Mouse (Mus musculus) neural tube, embryonic 15.5 days (tissue): ENCODE results near the gene Pnpla7. TPM values are rescaled to one million over a fixed set of nuclear protein-coding genes. Genes with fewer than 3 reads are reported as not detected.
"Not testable (repeated sequence)": the region's sequence is repeated elsewhere in the genome, so short reads cannot be mapped to it uniquely, and the experiment has no call there.

Experiments used
- ATAC-seq: fragments of 200-750 bp; cut with Nextera tagmentation; 2 replicates; pipeline ENCODE4 v1.8.0; 2017; ENCODE audit warnings: mild to moderate bottlenecking, moderate TSS enrichment, moderate library complexity; ENCODE audit not compliant: low FRiP score
- H3K27ac ChIP-seq: fragments of 300-500 bp; sonication (generic); replicated peaks from 2 replicates; pipeline ENCODE4 v1.5.1; 2015; ENCODE audit warnings: mild to moderate bottlenecking, inconsistent platforms
- H3K27me3 ChIP-seq: fragments of 300-500 bp; sonication (generic); replicated peaks from 2 replicates; pipeline ENCODE4 v1.6.1; 2015; ENCODE audit warnings: inconsistent platforms
- H3K36me3 ChIP-seq: fragments of 300-500 bp; sonication (generic); 2 replicates; pipeline ENCODE4 v1.6.1; 2015; ENCODE audit warnings: inconsistent platforms
- H3K4me1 ChIP-seq: fragments of 300-500 bp; sonication (generic); 2 replicates; pipeline ENCODE4 v1.6.1; 2015; ENCODE audit warnings: inconsistent platforms
- H3K4me2 ChIP-seq: fragments of 300-500 bp; sonication (generic); 2 replicates; pipeline ENCODE4 v1.6.1; 2015; ENCODE audit warnings: inconsistent platforms, mild to moderate bottlenecking, moderate library complexity
- H3K4me3 ChIP-seq: fragments of 300-500 bp; sonication (generic); replicated peaks from 2 replicates; pipeline ENCODE4 v1.5.1; 2015; ENCODE audit warnings: mild to moderate bottlenecking, inconsistent platforms
- H3K9ac ChIP-seq: fragments of 300-500 bp; sonication (generic); replicated peaks from 2 replicates; pipeline ENCODE4 v1.6.1; 2015; ENCODE audit warnings: mild to moderate bottlenecking, inconsistent platforms
- H3K9me3 ChIP-seq: fragments of 300-500 bp; sonication (generic); replicated peaks from 2 replicates; pipeline ENCODE4 v1.6.1; 2016; ENCODE audit warnings: inconsistent platforms
- WGBS: fragments of 180-500 bp; shearing (Covaris S2); methylation state at CpG from one replicate; pipeline ENCODE4 v1.1.7; 2015; ENCODE audit warnings: mixed read lengths; 5-methylcytosine and 5-hydroxymethylcytosine counted together
- polyA plus RNA-seq: library from polyadenylated mRNA; unstranded; fragments of >200 nt; fragmentation: Nextera tagmentation; extraction: Ambion mirVana; gene quantifications from 2 replicates; pipeline ENCODE4 v1.2.1, GENCODE M21; 2015

Gene Pnpla7
- polyA plus RNA-seq = 2.8 and 5.0 TPM in 2 replicates

GRCm38 (mm10) chr2:24975704-24976297 lies at the start of gene Pnpla7:
Pnpla7 (plus strand) TSS chr2:24976033.
- ATAC-seq = peak; percentile 26
- peak within 1 kb of the TSS; percentile 85 for H3K4me3 ChIP-seq
- WGBS = 2% methylated on average over 16 of the region's 16 CpGs
- H3K9me3 ChIP-seq = no peaks in the 10 kb centered on the region
- peak within 1 kb of the TSS; percentile 98 for H3K4me2 ChIP-seq
- no peaks in the 10 kb centered on the region for H3K27me3 ChIP-seq
- peak within 1 kb of the TSS; percentile 85 for H3K9ac ChIP-seq
- H3K4me1 ChIP-seq = peaks cover 25% of the 10 kb centered on the region
- peaks cover 23% of the 10 kb centered on the region for H3K36me3 ChIP-seq
- peak within 1 kb of the TSS; percentile 92 for H3K27ac ChIP-seq

DNA sequence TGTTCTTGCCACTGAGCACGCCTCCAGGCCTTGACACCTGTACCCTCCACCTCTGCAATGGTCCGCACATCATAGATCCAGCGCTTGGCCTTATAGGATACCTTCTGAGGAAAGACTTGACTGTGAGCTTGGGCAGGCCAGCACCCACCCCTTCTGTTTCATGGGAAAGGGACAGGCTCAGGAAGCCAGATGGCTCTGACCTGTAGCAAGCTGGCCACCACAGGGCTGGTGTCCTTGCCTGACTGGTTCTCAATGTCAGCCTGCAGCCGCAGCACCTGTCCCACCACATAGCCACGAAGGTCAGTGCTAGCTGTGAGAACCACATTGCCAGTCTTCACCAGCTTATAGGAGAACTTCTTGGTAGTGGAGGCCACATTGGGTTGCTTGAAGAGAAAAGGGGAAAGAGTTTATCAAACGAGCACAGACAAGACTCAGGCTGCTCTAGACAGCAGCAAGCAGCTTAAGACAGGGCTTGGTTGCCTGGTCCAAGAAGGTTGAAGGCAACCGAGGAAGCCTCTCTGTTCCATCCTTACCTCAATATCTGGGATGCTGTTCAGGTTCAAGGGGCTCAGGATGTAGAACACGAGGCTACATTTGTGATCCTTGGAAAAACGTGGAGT lies 49.4 kb upstream of the Pnpla7 start:
- no peak overlapping the region for H3K4me3 ChIP-seq

DNA sequence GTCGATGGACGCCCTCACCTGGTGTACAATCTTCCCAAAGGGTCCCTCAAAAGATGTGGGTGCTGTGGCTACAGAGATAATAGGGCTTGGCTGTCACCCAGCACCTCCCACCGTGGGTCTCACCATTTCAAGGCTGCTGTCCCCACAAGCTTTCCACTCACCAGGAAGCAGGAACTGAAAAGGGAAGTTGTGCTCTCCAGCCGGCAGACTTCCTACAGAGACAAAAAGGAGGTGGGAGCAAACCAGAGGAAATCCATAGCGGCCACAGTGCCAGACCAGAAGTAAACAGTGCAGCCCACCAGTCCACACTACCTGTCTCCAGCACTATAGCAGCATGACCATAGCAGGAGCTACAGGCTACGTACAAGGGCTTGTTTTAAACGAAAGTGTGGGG lies 48.9 kb upstream of the Pnpla7 start:
- ATAC-seq = no peak
- Histone ChIP-seq H3K4me1 (no peaks in the 10 kb centered on the region), H3K9ac (no peak overlapping the region), H3K4me3 (no peak overlapping the region), H3K27ac (no peak overlapping the region), H3K4me2 (no peak overlapping the region), H3K9me3 (no peaks in the 10 kb centered on the region), H3K27me3 (no peaks in the 10 kb centered on the region), H3K36me3 (peaks cover 10% of the 10 kb centered on the region)
- WGBS = 74% methylated on average over 7 of the region's 7 CpGs

More for the DNA sequence above, 49.4 kb upstream of the Pnpla7 start:
- H3K27me3 ChIP-seq = no peaks in the 10 kb centered on the region
- 89% methylated on average over 9 of the region's 9 CpGs for WGBS
- H3K36me3 ChIP-seq = peaks cover 10% of the 10 kb centered on the region
- ATAC-seq = no peak
- no peak overlapping the region for H3K4me2 ChIP-seq
- H3K9me3 ChIP-seq = no peaks in the 10 kb centered on the region
- H3K4me1 ChIP-seq = no peaks in the 10 kb centered on the region
- no peak overlapping the region for H3K9ac ChIP-seq
- H3K27ac ChIP-seq = no peak overlapping the region

DNA sequence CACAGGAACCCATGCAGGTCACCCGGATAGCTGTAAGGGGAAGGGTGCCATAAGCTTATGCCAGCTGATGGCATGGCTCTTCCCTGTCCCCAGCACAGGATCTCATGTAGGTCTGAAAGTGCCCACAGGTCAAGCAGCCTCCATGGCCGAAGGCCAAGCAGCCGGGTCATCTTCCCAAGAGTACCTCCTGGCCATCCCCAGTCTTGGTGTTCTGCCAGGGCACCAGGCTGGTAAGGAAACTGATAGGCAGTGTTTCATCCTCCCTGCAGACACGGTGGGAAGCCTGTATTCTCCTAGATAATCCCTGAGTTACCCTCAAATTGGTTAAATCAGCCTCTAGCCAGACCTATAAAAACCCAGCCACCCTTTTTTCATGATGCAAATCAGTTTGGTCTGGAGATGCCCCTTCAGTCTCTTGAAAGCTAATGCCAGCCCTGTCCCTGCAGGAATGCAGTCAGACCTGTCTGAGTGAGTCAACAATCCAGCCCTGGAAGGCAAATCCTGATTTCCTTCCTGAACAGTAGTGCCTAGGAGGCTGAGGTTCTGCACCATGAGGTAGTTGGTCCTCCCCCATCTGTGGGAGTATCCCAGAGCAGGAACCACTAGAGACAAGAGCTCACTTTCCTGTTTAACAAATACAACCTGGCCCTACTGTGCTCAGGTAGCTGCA lies 47.9 kb upstream of the Pnpla7 start:
- WGBS = 78% methylated on average over 4 of the region's 4 CpGs
- Histone ChIP-seq H3K9me3 (no peaks in the 10 kb centered on the region), H3K4me2 (no peak overlapping the region), H3K27ac (no peak overlapping the region), H3K27me3 (no peaks in the 10 kb centered on the region), H3K4me3 (no peak overlapping the region), H3K4me1 (no peaks in the 10 kb centered on the region), H3K36me3 (peaks cover 10% of the 10 kb centered on the region), H3K9ac (no peak overlapping the region)
- ATAC-seq = no peak

GRCm38 (mm10) chr2:24929119-24929518 lies 46.7 kb upstream of the Pnpla7 start:
- peaks cover 11% of the 10 kb centered on the region for H3K4me1 ChIP-seq
- H3K27ac ChIP-seq = no peak overlapping the region
- no peak overlapping the region for H3K4me2 ChIP-seq
- H3K27me3 ChIP-seq = no peaks in the 10 kb centered on the region
- H3K9ac ChIP-seq = no peak overlapping the region
- no peaks in the 10 kb centered on the region for H3K9me3 ChIP-seq
- ATAC-seq = no peak
- WGBS = 73% methylated on average over 2 of the region's 2 CpGs
- peaks cover 10% of the 10 kb centered on the region for H3K36me3 ChIP-seq
- H3K4me3 ChIP-seq = no peak overlapping the region

- H3K27me3 ChIP-seq = no peaks in the 10 kb centered on the region
- WGBS = 91% methylated on average over 5 of the region's 5 CpGs
These were observed 46.2 kb upstream of the Pnpla7 start for GRCm38 (mm10) chr2:24929593-24929992.

GRCm38 (mm10) chr2:24934441-24934963 lies 41.3 kb upstream of the Pnpla7 start:
- 5% methylated on average over 19 of the region's 19 CpGs for WGBS

More at GRCm38 (mm10) chr2:24929593-24929992, 46.2 kb upstream of the Pnpla7 start:
- H3K9ac ChIP-seq = no peak overlapping the region
- H3K27ac ChIP-seq = no peak overlapping the region
- H3K4me3 ChIP-seq = no peak overlapping the region
- H3K9me3 ChIP-seq = no peaks in the 10 kb centered on the region
- H3K4me1 ChIP-seq = peaks cover 16% of the 10 kb centered on the region
- no peak overlapping the region for H3K4me2 ChIP-seq
- H3K36me3 ChIP-seq = peaks cover 10% of the 10 kb centered on the region
- no peak for ATAC-seq

DNA sequence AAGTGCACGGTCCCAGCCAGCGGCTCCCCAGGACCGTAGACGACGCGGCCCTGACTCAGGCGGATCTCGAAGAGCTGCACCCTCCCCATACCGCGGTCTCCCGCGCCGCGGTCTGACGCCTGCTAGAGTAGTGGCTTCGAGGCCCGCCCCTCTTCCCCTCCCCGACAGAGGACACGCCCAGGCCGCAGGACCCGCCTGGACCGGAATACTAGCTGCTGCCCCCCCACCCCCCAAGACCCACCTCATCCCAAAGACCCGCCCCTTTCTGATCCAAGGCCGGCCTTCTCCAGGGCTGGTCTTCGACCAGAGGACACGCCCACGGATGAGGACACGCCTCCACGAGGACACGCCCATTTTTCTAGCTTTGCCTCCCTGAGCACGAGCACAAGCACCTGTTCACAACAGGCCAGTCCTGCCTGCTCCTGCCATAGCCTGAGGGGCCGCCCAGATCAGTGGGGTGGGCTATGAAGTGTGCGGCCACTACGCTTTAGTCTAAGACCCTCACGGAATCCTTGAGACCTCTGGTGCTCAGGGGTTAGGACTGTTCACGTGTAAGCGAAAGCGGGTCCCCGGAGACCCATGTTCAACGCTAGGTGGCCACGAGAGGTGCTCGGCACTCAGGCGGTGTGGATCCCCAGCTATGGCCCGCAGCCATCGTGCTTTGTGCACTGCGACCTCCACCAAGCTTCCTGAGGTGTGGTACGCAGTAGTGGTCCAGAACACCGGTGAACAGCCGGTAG lies 40.6 kb upstream of the Pnpla7 start, which contains the start of gene Arrdc1:
Gene Arrdc1, minus strand, starts transcription at position 196 of the 740 bp plus-strand sequence.
- Histone ChIP-seq H3K27ac (peak within 1 kb of the TSS; percentile 71), H3K4me1 (peaks cover 26% of the 10 kb centered on the region), H3K36me3 (no peaks in the 10 kb centered on the region), H3K9me3 (no peaks in the 10 kb centered on the region), H3K27me3 (0 out of 2 replicates have a peak, but pooled peaks cover 4% of the 10 kb centered on the region), H3K4me3 (peak within 1 kb of the TSS; percentile 72), H3K4me2 (peak within 1 kb of the TSS; percentile 94), H3K9ac (peak within 1 kb of the TSS; percentile 75)
- ATAC-seq = peak; percentile 94
- under 1% methylated on average over 49 of the region's 49 CpGs for WGBS

More at GRCm38 (mm10) chr2:24934441-24934963, 41.3 kb upstream of the Pnpla7 start:
- Histone ChIP-seq H3K27ac (peak overlapping the region; percentile 71), H3K36me3 (no peaks in the 10 kb centered on the region), H3K9me3 (no peaks in the 10 kb centered on the region), H3K4me3 (peak overlapping the region; percentile 72), H3K4me2 (peak overlapping the region; percentile 94), H3K4me1 (peaks cover 26% of the 10 kb centered on the region), H3K27me3 (0 out of 2 replicates have a peak, but pooled peaks cover 4% of the 10 kb centered on the region), H3K9ac (peak overlapping the region; percentile 75)
- peak; percentile 56 for ATAC-seq

- H3K4me3 ChIP-seq = no peak overlapping the region
- no peaks in the 10 kb centered on the region for H3K4me1 ChIP-seq
- H3K36me3 ChIP-seq = no peaks in the 10 kb centered on the region
- ATAC-seq = no peak
- H3K27ac ChIP-seq = no peak overlapping the region
- 0 out of 2 replicates have a peak, but pooled peaks cover 4% of the 10 kb centered on the region for H3K27me3 ChIP-seq
- no peak overlapping the region for H3K4me2 ChIP-seq
- H3K9me3 ChIP-seq = no peaks in the 10 kb centered on the region
- no peak overlapping the region for H3K9ac ChIP-seq
- WGBS = 55% methylated on average over 4 of the region's 4 CpGs
These were observed 33.7 kb upstream of the Pnpla7 start for GRCm38 (mm10) chr2:24942092-24942491.

DNA sequence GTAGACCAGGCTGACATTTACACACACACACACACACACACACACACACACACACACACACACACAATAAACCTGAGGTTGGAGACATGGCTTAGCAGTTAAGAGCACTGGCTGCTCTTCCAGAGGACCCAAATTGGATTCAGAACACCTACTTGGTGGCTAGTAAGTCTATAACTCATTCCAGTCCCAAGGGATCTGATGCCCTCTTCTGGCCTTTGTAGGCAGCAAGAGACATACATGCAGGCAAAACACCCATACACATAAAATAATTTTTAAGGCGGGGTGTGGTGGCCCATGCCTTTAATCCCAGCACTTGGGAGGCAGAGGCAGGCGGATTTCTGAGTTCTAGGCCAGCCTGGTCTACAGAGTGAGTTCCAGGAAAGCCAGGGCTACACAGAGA lies 31.5 kb upstream of the Pnpla7 start:
- not testable (repeated sequence) for H3K4me3 ChIP-seq
- 63% methylated on average over 2 of the region's 2 CpGs for WGBS

More for the DNA sequence above, 31.5 kb upstream of the Pnpla7 start:
- H3K27me3 ChIP-seq, H3K4me2 ChIP-seq, H3K27ac ChIP-seq, H3K9ac ChIP-seq, H3K9me3 ChIP-seq, H3K36me3 ChIP-seq, H3K4me1 ChIP-seq, ATAC-seq: not testable (repeated sequence)
